Mouse (Mus musculus) C2C12 (cell line): Measurements from ENCODE around the gene Tnfrsf4. TPM values are rescaled to one million over a fixed set of nuclear protein-coding genes. Genes with fewer than 3 reads are reported as not detected.

Experiments used
- H3K27me3 ChIP-seq: one replicate; pipeline ENCODE4 v1.6.1; 2011; ENCODE audit not compliant: control insufficient read depth, insufficient read depth, insufficient read length
- H3K36me3 ChIP-seq: one replicate; pipeline ENCODE4 v1.6.1; 2011; ENCODE audit not compliant: control insufficient read depth, insufficient read depth
- H3K4me3 ChIP-seq: one replicate; pipeline ENCODE4 v1.5.1; 2011; ENCODE audit warnings: mild to moderate bottlenecking, control low read depth; ENCODE audit not compliant: poor library complexity, insufficient read depth, severe bottlenecking
- H3K79me2 ChIP-seq: one replicate; pipeline ENCODE4 v1.6.1; 2011; ENCODE audit not compliant: control insufficient read depth, insufficient read depth
- H3K79me3 ChIP-seq: one replicate; pipeline ENCODE4 v1.6.1; 2011; ENCODE audit warnings: low read depth, control low read depth
- H3ac ChIP-seq: one replicate; pipeline ENCODE3; 2011; ENCODE audit warnings: low read depth; ENCODE audit not compliant: control insufficient read depth, insufficient read length
- CEBPB ChIP-seq: IDR thresholded peaks from one replicate; pipeline ENCODE4 v1.6.1; 2011; ENCODE audit warnings: low read depth, mild to moderate bottlenecking, control low read depth, moderate library complexity
- CTCF ChIP-seq: IDR thresholded peaks from one replicate; pipeline ENCODE4 v1.5.1; 2011; ENCODE audit not compliant: control insufficient read depth, insufficient read depth, insufficient read length
- FOSL1 ChIP-seq: IDR thresholded peaks from one replicate; pipeline ENCODE4 v1.8.0; 2011; ENCODE audit warnings: mild to moderate bottlenecking, low read length; ENCODE audit not compliant: poor library complexity, insufficient read depth, severe bottlenecking
- MAX ChIP-seq: IDR thresholded peaks from one replicate; pipeline ENCODE4 v1.6.1; 2011; ENCODE audit warnings: mild to moderate bottlenecking, control low read depth
- MYOD1 ChIP-seq: IDR thresholded peaks from one replicate; pipeline ENCODE4 v1.6.1; 2011; ENCODE audit warnings: low read depth; ENCODE audit not compliant: control insufficient read depth, insufficient read length
- MYOG ChIP-seq: IDR thresholded peaks from one replicate; pipeline ENCODE4 v1.6.1; 2011; ENCODE audit not compliant: control insufficient read depth, insufficient read length; ENCODE audit errors: extremely low read depth
- USF1 ChIP-seq: IDR thresholded peaks from one replicate; pipeline ENCODE4 v1.6.1; 2011; ENCODE audit warnings: low read depth, mild to moderate bottlenecking, control low read depth, moderate library complexity
- polyA plus RNA-seq: library from polyadenylated mRNA; unstranded; fragments of >200 nt; fragmentation: generic; extraction: Trizol; gene quantifications from one replicate; pipeline ENCODE4 v1.2.1, GENCODE M21; 2012; ENCODE audit warnings: missing spikeins

Tnfrsf4 gene
- polyA plus RNA-seq, 1 experiment = 0.54 TPM

- Histone ChIP-seq H3K4me3 (no peak overlapping the region), H3ac (no peak overlapping the region), H3K79me2 (no peaks in the 10 kb centered on the region), H3K36me3 (no peaks in the 10 kb centered on the region), H3K27me3 (peaks cover 19% of the 10 kb centered on the region), H3K79me3 (no peaks in the 10 kb centered on the region)
- no peak for TF ChIP-seq CTCF
- no peak for TF ChIP-seq FOSL1
- TF ChIP-seq MYOG = no peak
- no peak for TF ChIP-seq MYOD1
- TF ChIP-seq USF1 = no peak
- no peak for TF ChIP-seq MAX
- TF ChIP-seq CEBPB = no peak
Measured at GRCm38 (mm10) chr4:156034301-156034700, 20.7 kb downstream of the Tnfrsf4 start.

GRCm38 (mm10) chr4:156034901-156035300 is 21.3 kb downstream of the Tnfrsf4 start:
- Histone ChIP-seq H3ac (no peak overlapping the region), H3K36me3 (no peaks in the 10 kb centered on the region), H3K27me3 (peaks cover 19% of the 10 kb centered on the region), H3K79me2 (no peaks in the 10 kb centered on the region), H3K4me3 (no peak overlapping the region), H3K79me3 (no peaks in the 10 kb centered on the region)
- TF ChIP-seq FOSL1 = no peak
- TF ChIP-seq CEBPB = no peak
- no peak for TF ChIP-seq MYOD1
- no peak for TF ChIP-seq CTCF
- no peak for TF ChIP-seq MYOG
- TF ChIP-seq MAX = no peak
- TF ChIP-seq USF1 = no peak

GRCm38 (mm10) chr4:156044754-156045153 is 31.1 kb downstream of the Tnfrsf4 start:
- H3ac ChIP-seq = no peak overlapping the region
- no peaks in the 10 kb centered on the region for H3K79me3 ChIP-seq
- H3K4me3 ChIP-seq = no peak overlapping the region
- no peaks in the 10 kb centered on the region for H3K79me2 ChIP-seq
- TF ChIP-seq MYOG (no peak), USF1 (no peak), CEBPB (no peak), MYOD1 (no peak), CTCF (no peak), MAX (no peak), FOSL1 (no peak)
- peaks cover 24% of the 10 kb centered on the region for H3K27me3 ChIP-seq
- no peaks in the 10 kb centered on the region for H3K36me3 ChIP-seq

- Histone ChIP-seq H3K4me3 (no peak overlapping the region), H3K36me3 (no peaks in the 10 kb centered on the region), H3ac (no peak overlapping the region), H3K79me3 (no peaks in the 10 kb centered on the region), H3K27me3 (peaks cover 14% of the 10 kb centered on the region), H3K79me2 (no peaks in the 10 kb centered on the region)
- TF ChIP-seq MYOD1 (no peak), MAX (no peak), CTCF (no peak), MYOG (no peak), CEBPB (no peak), USF1 (no peak), FOSL1 (no peak)
Measured at GRCm38 (mm10) chr4:156049779-156050178, 36.1 kb downstream of the Tnfrsf4 start.

- peaks cover 19% of the 10 kb centered on the region for H3K27me3 ChIP-seq
- no peak overlapping the region for H3K4me3 ChIP-seq
- H3ac ChIP-seq = no peak overlapping the region
- H3K36me3 ChIP-seq = no peaks in the 10 kb centered on the region
- TF ChIP-seq CTCF = no peak
- TF ChIP-seq MYOD1 = no peak
- TF ChIP-seq USF1 = no peak
- TF ChIP-seq FOSL1 = no peak
- no peak for TF ChIP-seq CEBPB
- TF ChIP-seq MYOG = no peak
- no peak for TF ChIP-seq MAX
- H3K79me2 ChIP-seq = no peaks in the 10 kb centered on the region
- no peaks in the 10 kb centered on the region for H3K79me3 ChIP-seq
Measured at GRCm38 (mm10) chr4:156050391-156050980, 36.8 kb downstream of the Tnfrsf4 start.

- H3K79me2 ChIP-seq = no peaks in the 10 kb centered on the region
- no peaks in the 10 kb centered on the region for H3K36me3 ChIP-seq
- H3K79me3 ChIP-seq = no peaks in the 10 kb centered on the region
- no peak overlapping the region for H3K4me3 ChIP-seq
- TF ChIP-seq MYOD1 (no peak), CEBPB (no peak), FOSL1 (no peak), MYOG (no peak), MAX (no peak), USF1 (no peak), CTCF (no peak)
- peaks cover 31% of the 10 kb centered on the region for H3K27me3 ChIP-seq
- no peak overlapping the region for H3ac ChIP-seq
Measured at GRCm38 (mm10) chr4:156053113-156053512, 39.5 kb downstream of the Tnfrsf4 start.
